Mouse (Mus musculus): ENCODE measurements at regions not wholly inside any gene's neighbourhood (a gene's known extent, or its start where the extent isn't known, plus 50 kb on each side); places are given as distances from the start of the nearest gene placed in this dataset.
A peak's percentile ranks its signal among the peaks of the same experiment; 100 is the strongest.

DNA sequence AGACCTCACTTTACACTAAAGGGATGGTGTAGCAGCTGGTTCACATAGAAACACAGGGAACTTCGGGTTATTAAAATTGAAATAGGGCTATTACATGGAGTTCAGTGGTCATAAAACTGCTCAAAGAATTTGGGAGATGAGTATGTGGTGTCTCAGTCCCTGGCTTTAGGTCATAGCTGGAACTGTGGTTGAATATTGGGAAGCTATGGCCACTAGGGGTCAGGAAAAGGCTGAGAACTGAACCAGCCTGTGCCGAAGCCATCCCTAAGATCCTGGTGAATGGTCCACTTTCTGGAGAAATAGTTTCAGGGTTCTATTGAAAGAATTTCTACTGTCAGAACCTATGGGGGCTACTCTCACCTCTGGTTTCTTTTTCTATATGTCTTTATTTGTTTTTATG is 229.0 kb downstream of the Ankrd50 start:
- H3K4me3 ChIP-seq (ENCODE audit: low read length), result no peak overlapping the region
- no peaks in the 10 kb centered on the region for H3K4me1 ChIP-seq (ENCODE audit: control insufficient read depth, insufficient read depth, low read length)
- H3K4me2 ChIP-seq (replicated peaks; ENCODE audit: low read depth, low read length), result no peak overlapping the region
- no peaks in the 10 kb centered on the region for H3K9me3 ChIP-seq (ENCODE audit: control insufficient read depth, low read length)
- H3K27ac ChIP-seq (ENCODE audit: low read depth, low read length), result no peak overlapping the region
- 0 out of 2 replicates have a peak, but pooled peaks have one; percentile 50 for ATAC-seq (ENCODE audit: low FRiP score, low TSS enrichment)
- WGBS, result 8% methylated on average over 2 of the region's 2 CpGs
- H3K9ac ChIP-seq (ENCODE audit: low read depth, low read length), result no peak overlapping the region
- H3K27me3 ChIP-seq (ENCODE audit: control insufficient read depth, insufficient read depth, low read length), result no peaks in the 10 kb centered on the region
- no peaks in the 10 kb centered on the region for H3K36me3 ChIP-seq (ENCODE audit: control insufficient read depth, insufficient read depth, low read length)

DNA sequence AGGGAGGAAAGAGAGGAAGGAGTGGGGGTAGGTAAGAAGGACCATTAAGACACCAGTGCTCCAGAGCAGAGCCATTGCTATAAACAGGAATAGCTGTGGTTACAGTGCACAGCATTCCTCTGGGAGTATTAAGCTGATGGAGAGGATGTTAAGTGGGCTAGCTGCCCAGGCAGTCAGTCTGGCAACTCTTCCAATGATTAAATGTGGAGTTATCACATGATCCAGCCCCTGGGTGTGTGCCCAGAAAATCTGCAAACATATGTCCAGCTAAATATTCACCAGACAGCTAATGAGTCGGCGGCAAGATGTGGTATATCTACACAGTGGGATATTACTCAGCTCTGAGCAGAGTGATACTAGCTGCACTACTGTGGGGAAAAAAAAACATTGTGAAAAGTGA is 229.7 kb downstream of the Ankrd50 start:
- Histone ChIP-seq H3K4me3 (ENCODE audit: low read length) (no peak overlapping the region), H3K27ac (ENCODE audit: low read depth, low read length) (no peak overlapping the region), H3K36me3 (ENCODE audit: control insufficient read depth, insufficient read depth, low read length) (no peaks in the 10 kb centered on the region), H3K9ac (ENCODE audit: low read depth, low read length) (no peak overlapping the region), H3K27me3 (ENCODE audit: control insufficient read depth, insufficient read depth, low read length) (no peaks in the 10 kb centered on the region), H3K9me3 (ENCODE audit: control insufficient read depth, low read length) (no peaks in the 10 kb centered on the region), H3K4me1 (ENCODE audit: control insufficient read depth, insufficient read depth, low read length) (no peaks in the 10 kb centered on the region), H3K4me2 (replicated peaks; ENCODE audit: low read depth, low read length) (no peak overlapping the region)
- 72% methylated on average over 2 of the region's 2 CpGs for WGBS
- ATAC-seq (ENCODE audit: low FRiP score, low TSS enrichment), result peak; percentile 39; the same call in 1 of the 2 replicates

DNA sequence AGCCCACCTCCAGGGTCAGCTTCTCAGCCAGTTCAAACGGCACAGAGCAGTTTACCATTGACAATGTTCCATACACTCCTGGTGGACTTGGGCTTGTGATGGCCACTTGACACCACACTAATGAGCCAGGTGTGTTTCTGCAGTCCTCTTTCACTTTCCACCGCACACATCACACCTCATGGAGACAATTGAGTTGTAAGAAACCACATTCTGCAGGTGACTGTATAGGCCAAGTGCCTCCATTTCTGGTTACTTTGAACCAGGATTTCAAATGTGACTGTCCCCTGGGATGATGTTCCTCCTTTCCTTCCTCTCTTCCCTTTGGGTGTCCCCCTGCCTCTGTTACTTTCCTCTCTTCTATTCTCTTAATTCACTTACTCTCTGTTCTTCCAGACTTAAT is 233.1 kb downstream of the Ankrd50 start:
- Histone ChIP-seq H3K9ac (ENCODE audit: low read depth, low read length) (no peak overlapping the region), H3K4me2 (replicated peaks; ENCODE audit: low read depth, low read length) (no peak overlapping the region), H3K27me3 (ENCODE audit: control insufficient read depth, insufficient read depth, low read length) (no peaks in the 10 kb centered on the region), H3K9me3 (ENCODE audit: control insufficient read depth, low read length) (no peaks in the 10 kb centered on the region), H3K4me3 (ENCODE audit: low read length) (no peak overlapping the region), H3K4me1 (ENCODE audit: control insufficient read depth, insufficient read depth, low read length) (no peaks in the 10 kb centered on the region), H3K36me3 (ENCODE audit: control insufficient read depth, insufficient read depth, low read length) (no peaks in the 10 kb centered on the region), H3K27ac (ENCODE audit: low read depth, low read length) (no peak overlapping the region)
- no peak for ATAC-seq (ENCODE audit: low FRiP score, low TSS enrichment)
- 66% methylated on average over 2 of the region's 2 CpGs for WGBS

DNA sequence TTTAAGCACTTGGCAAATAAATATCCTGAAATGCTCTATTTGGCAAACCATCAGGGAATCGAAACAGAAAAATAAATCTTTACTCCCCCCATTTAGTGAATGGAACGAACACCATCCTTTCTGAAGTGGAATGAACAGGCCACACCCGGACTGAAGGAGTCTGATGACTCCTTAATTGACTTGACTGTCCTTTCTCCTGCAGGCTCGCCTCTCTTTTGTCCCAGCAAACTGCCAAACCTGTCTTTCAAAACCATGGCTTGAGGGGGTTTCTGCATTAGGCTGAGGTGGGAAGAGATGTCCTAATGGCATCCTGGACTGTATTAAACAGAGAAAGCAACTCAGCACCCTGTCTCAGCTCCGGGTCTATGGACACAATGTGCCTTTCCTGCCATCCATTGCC is 234.1 kb downstream of the Ankrd50 start:
- H3K27ac ChIP-seq (ENCODE audit: low read depth, low read length), result no peak overlapping the region
- no peaks in the 10 kb centered on the region for H3K27me3 ChIP-seq (ENCODE audit: control insufficient read depth, insufficient read depth, low read length)
- H3K36me3 ChIP-seq (ENCODE audit: control insufficient read depth, insufficient read depth, low read length), result no peaks in the 10 kb centered on the region
- H3K4me1 ChIP-seq (ENCODE audit: control insufficient read depth, insufficient read depth, low read length), result no peaks in the 10 kb centered on the region
- no peak overlapping the region for H3K4me2 ChIP-seq (replicated peaks; ENCODE audit: low read depth, low read length)
- WGBS, result 79% methylated on average over 5 of the region's 5 CpGs
- H3K9ac ChIP-seq (ENCODE audit: low read depth, low read length), result no peak overlapping the region
- H3K9me3 ChIP-seq (ENCODE audit: control insufficient read depth, low read length), result no peaks in the 10 kb centered on the region
- H3K4me3 ChIP-seq (ENCODE audit: low read length), result no peak overlapping the region
- no peak for ATAC-seq (ENCODE audit: low FRiP score, low TSS enrichment)

DNA sequence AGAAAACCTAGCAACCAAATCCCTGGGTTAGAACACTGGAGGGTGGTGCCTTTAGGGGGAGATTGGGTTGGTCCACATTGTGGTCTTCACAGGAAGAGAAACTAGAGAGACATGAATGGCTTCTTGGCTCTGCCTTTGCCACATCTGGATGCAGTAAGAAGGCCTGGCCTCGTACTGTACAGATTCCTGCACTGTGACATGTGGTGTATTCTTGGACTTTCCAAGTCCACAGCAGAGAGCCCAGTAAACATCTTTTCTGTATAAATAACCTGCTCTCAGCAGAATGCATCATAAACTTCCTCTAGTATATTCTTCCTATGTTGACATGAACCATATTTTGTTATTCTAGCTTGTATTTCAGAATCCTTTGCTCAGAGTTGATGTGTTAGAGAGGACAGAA is 235.7 kb downstream of the Ankrd50 start:
- Histone ChIP-seq H3K27me3 (ENCODE audit: control insufficient read depth, insufficient read depth, low read length) (no peaks in the 10 kb centered on the region), H3K27ac (ENCODE audit: low read depth, low read length) (no peak overlapping the region), H3K4me3 (ENCODE audit: low read length) (no peak overlapping the region), H3K4me2 (replicated peaks; ENCODE audit: low read depth, low read length) (no peak overlapping the region), H3K36me3 (ENCODE audit: control insufficient read depth, insufficient read depth, low read length) (no peaks in the 10 kb centered on the region), H3K4me1 (ENCODE audit: control insufficient read depth, insufficient read depth, low read length) (no peaks in the 10 kb centered on the region), H3K9ac (ENCODE audit: low read depth, low read length) (no peak overlapping the region), H3K9me3 (ENCODE audit: control insufficient read depth, low read length) (no peaks in the 10 kb centered on the region)
- 64% methylated on average over 1 of the region's 1 CpGs for WGBS
- ATAC-seq (ENCODE audit: low FRiP score, low TSS enrichment), result no peak

DNA sequence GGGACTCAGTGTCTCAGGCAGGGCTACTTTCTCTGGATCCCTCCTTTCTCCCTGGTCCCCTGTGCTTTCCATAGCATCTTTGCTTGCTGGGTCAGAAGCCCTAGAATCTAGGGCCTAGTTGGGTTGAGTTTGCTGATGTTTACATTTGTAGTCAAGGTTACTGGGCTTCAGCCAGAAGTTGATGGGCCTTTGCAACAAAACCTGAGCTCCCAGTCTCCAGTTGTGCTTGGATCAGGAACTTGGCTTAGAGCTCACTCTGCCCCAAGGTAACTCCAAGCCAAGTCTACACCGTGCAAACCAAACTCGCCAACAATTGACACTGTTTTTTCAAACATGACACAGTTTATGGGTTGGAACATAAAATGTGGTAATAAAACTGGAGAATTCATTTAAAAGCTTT is 238.2 kb downstream of the Ankrd50 start:
- Histone ChIP-seq H3K9me3 (ENCODE audit: control insufficient read depth, low read length) (no peaks in the 10 kb centered on the region), H3K4me2 (replicated peaks; ENCODE audit: low read depth, low read length) (no peak overlapping the region), H3K4me3 (ENCODE audit: low read length) (no peak overlapping the region), H3K36me3 (ENCODE audit: control insufficient read depth, insufficient read depth, low read length) (no peaks in the 10 kb centered on the region), H3K9ac (ENCODE audit: low read depth, low read length) (no peak overlapping the region), H3K27ac (ENCODE audit: low read depth, low read length) (no peak overlapping the region), H3K27me3 (ENCODE audit: control insufficient read depth, insufficient read depth, low read length) (no peaks in the 10 kb centered on the region), H3K4me1 (ENCODE audit: control insufficient read depth, insufficient read depth, low read length) (no peaks in the 10 kb centered on the region)
- WGBS, result 36% methylated on average over 2 of the region's 2 CpGs
- no peak for ATAC-seq (ENCODE audit: low FRiP score, low TSS enrichment)

DNA sequence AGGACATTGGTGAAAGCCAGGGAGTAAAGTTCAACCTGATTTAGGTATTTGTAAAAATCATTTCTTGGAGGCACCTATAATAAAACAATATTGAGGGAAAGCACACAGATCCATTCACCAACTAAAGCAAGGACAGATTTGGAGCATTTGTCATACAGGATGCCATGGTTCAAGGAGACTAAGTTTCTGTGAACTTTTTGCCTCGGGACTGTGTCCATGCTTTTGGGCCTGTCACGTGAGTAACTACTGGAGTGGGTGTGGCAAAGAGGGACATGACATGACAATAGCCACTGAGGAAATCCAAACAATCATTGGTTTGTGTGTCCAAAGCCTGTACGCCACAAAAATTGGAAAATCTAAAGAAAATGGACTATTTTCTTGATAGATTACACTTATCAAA is 241.4 kb downstream of the Ankrd50 start:
- H3K9ac ChIP-seq (ENCODE audit: low read depth, low read length), result no peak overlapping the region
- WGBS, result 90% methylated on average over 3 of the region's 3 CpGs
- no peak for ATAC-seq (ENCODE audit: low FRiP score, low TSS enrichment)

DNA sequence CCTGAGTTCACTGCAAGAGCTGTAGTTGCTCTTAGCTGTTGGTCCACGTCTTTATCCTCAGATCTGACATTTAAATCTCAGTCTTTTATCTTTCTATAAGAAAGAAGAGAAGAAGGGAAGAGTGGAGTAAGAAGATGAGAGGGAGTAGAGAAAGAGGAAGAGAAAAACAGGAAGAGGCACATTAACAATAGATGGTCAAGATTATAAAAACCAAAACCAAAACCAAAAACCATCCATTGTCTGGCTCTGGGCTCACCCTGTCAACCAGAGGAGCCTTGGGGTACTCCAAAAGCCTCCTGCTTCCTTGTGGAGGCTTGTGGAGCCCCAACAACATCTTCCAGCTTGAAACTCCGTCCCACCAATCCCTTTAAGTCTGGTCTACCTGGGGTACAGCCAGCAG is 247.0 kb downstream of the Ankrd50 start:
- no peak overlapping the region for H3K27ac ChIP-seq (ENCODE audit: low read depth, low read length)
- WGBS, result 80% methylated on average over 2 of the region's 2 CpGs
- H3K36me3 ChIP-seq (ENCODE audit: control insufficient read depth, insufficient read depth, low read length), result no peaks in the 10 kb centered on the region
- H3K9me3 ChIP-seq (ENCODE audit: control insufficient read depth, low read length), result no peaks in the 10 kb centered on the region
- no peak overlapping the region for H3K4me3 ChIP-seq (ENCODE audit: low read length)
- no peaks in the 10 kb centered on the region for H3K27me3 ChIP-seq (ENCODE audit: control insufficient read depth, insufficient read depth, low read length)
- H3K4me1 ChIP-seq (ENCODE audit: control insufficient read depth, insufficient read depth, low read length), result 0 out of 2 replicates have a peak, but pooled peaks cover 3% of the 10 kb centered on the region
- H3K9ac ChIP-seq (ENCODE audit: low read depth, low read length), result no peak overlapping the region
- no peak for ATAC-seq (ENCODE audit: low FRiP score, low TSS enrichment)
- no peak overlapping the region for H3K4me2 ChIP-seq (replicated peaks; ENCODE audit: low read depth, low read length)

More for the DNA sequence above, 241.4 kb downstream of the Ankrd50 start:
- Histone ChIP-seq H3K27ac (ENCODE audit: low read depth, low read length) (no peak overlapping the region), H3K36me3 (ENCODE audit: control insufficient read depth, insufficient read depth, low read length) (no peaks in the 10 kb centered on the region), H3K9me3 (ENCODE audit: control insufficient read depth, low read length) (no peaks in the 10 kb centered on the region), H3K4me2 (replicated peaks; ENCODE audit: low read depth, low read length) (no peak overlapping the region), H3K27me3 (ENCODE audit: control insufficient read depth, insufficient read depth, low read length) (no peaks in the 10 kb centered on the region), H3K4me1 (ENCODE audit: control insufficient read depth, insufficient read depth, low read length) (no peaks in the 10 kb centered on the region), H3K4me3 (ENCODE audit: low read length) (no peak overlapping the region)

DNA sequence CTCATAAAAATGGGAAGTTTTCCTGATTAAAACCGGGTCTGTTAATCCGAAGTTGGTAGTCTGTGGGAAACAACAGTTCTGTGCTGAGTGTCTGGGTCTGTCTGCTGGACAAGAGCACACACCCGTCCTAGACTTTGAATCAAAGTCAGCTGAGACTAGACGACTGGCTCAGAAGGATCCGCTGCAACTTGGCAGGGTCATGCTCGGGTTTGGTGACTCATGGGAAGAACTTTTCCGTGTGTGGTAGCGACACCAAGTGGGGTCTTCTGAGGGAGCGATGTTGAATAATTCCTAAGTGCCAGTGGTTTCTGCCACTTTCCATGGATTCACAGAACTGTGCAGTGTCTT is 248.9 kb downstream of the Ankrd50 start:
- ATAC-seq (ENCODE audit: low FRiP score, low TSS enrichment), result no peak
- H3K27ac ChIP-seq (ENCODE audit: low read depth, low read length), result no peak overlapping the region
- WGBS, result 82% methylated on average over 9 of the region's 9 CpGs
- H3K9ac ChIP-seq (ENCODE audit: low read depth, low read length), result no peak overlapping the region
- H3K4me3 ChIP-seq (ENCODE audit: low read length), result no peak overlapping the region
- H3K27me3 ChIP-seq (ENCODE audit: control insufficient read depth, insufficient read depth, low read length), result no peaks in the 10 kb centered on the region
- H3K36me3 ChIP-seq (ENCODE audit: control insufficient read depth, insufficient read depth, low read length), result no peaks in the 10 kb centered on the region
- H3K9me3 ChIP-seq (ENCODE audit: control insufficient read depth, low read length), result no peaks in the 10 kb centered on the region
- H3K4me1 ChIP-seq (ENCODE audit: control insufficient read depth, insufficient read depth, low read length), result peaks cover 14% of the 10 kb centered on the region; the same call in 1 of the 2 replicates
- H3K4me2 ChIP-seq (replicated peaks; ENCODE audit: low read depth, low read length), result no peak overlapping the region

All from kidney, embryonic 14.5 days (tissue).